Mouse (Mus musculus) ES-E14 (cell line): ENCODE measurements around the gene Ndc1. TPM values are rescaled to one million over a fixed set of nuclear protein-coding genes. Genes with fewer than 3 reads are reported as not detected.
"Not testable (repeated sequence)": the region's sequence is repeated elsewhere in the genome, so short reads cannot be mapped to it uniquely, and the experiment has no call there.

Source experiments
- DNase-seq: peaks from one replicate; pipeline ENCODE4 v3.0.0-alpha.2; 2013; ENCODE audit warnings: low read depth, low spot score
- H3K27ac ChIP-seq: 2 replicates; pipeline ENCODE4 v1.5.1; 2012; ENCODE audit warnings: low read depth, mild to moderate bottlenecking, low read length, moderate library complexity, mixed read lengths; ENCODE audit not compliant: poor library complexity, insufficient read depth, severe bottlenecking
- H3K36me3 ChIP-seq: 2 replicates; pipeline ENCODE4 v1.6.1; 2012; ENCODE audit warnings: mild to moderate bottlenecking, low read length, moderate library complexity, mixed read lengths; ENCODE audit not compliant: control insufficient read depth, poor library complexity, insufficient read depth, severe bottlenecking
- H3K4me1 ChIP-seq, 2 experiments: fragments of 150-350 bp in 1 of 2; sonication (generic) in 1 of 2; 2 replicates each; pipeline ENCODE4 v1.6.1; 2012; ENCODE audit warnings: low read length in 2 of 2, mild to moderate bottlenecking in 1 of 2, mixed read lengths in 1 of 2; ENCODE audit not compliant: control insufficient read depth in 2 of 2, insufficient read depth in 2 of 2, poor library complexity in 1 of 2
- H3K4me3 ChIP-seq, 2 experiments: fragments of 150-350 bp in 1 of 2; sonication (generic) in 1 of 2; 2 replicates each; pipeline ENCODE4 v1.5.1; 2012; ENCODE audit warnings: low read length in 2 of 2, low read depth in 1 of 2, mild to moderate bottlenecking in 1 of 2, mixed read lengths in 1 of 2; ENCODE audit not compliant: insufficient read depth in 1 of 2, poor library complexity in 1 of 2, severe bottlenecking in 1 of 2
- H3K9ac ChIP-seq: 2 replicates; pipeline ENCODE4 v1.6.1; 2012; ENCODE audit warnings: low read depth, mild to moderate bottlenecking, low read length, mixed read lengths; ENCODE audit not compliant: poor library complexity, insufficient read depth, severe bottlenecking
- H3K9me3 ChIP-seq: fragments of 150-350 bp; sonication (generic); 2 replicates; pipeline ENCODE4 v1.6.1; 2012; ENCODE audit warnings: low read depth, mild to moderate bottlenecking, low read length; ENCODE audit not compliant: control insufficient read depth, insufficient read depth
- CHD2 ChIP-seq: IDR thresholded peaks from 2 replicates; pipeline ENCODE4 v1.6.1; 2014; ENCODE audit warnings: mild to moderate bottlenecking, low read depth, low read length, inconsistent platforms
- HCFC1 ChIP-seq: IDR thresholded peaks from 2 replicates; pipeline ENCODE4 v1.6.1; 2012; ENCODE audit warnings: low read length, inconsistent platforms, borderline replicate concordance; ENCODE audit not compliant: insufficient read depth
- MAFK ChIP-seq: IDR thresholded peaks from 2 replicates; pipeline ENCODE4 v1.6.1; 2014; ENCODE audit warnings: mild to moderate bottlenecking, low read depth, low read length, inconsistent platforms; ENCODE audit not compliant: insufficient read depth
- ZC3H11A ChIP-seq: IDR thresholded peaks from 2 replicates; pipeline ENCODE4 v1.6.1; 2012; ENCODE audit warnings: low read depth, mild to moderate bottlenecking, inconsistent platforms, low read length, borderline replicate concordance
- ZNF384 ChIP-seq: IDR thresholded peaks from 2 replicates; pipeline ENCODE4 v1.6.1; 2012; ENCODE audit warnings: low read depth, low read length, inconsistent platforms
- in situ Hi-C, 2 experiments: fragments of 600-800 bp; cut with MboI; formaldehyde crosslinking; loops; one replicate each; pipeline ENCODE4 v1.15.1; 2025; ENCODE audit warnings: low sequenced_read_pairs in 2 of 2, inconsistent platforms in 1 of 2; ENCODE audit not compliant: unreplicated experiment in 2 of 2
- total RNA-seq: library from RNA; depleted of rRNA; stranded (reverse); fragments of 300-350 nt; gene quantifications from 2 replicates; pipeline ENCODE4 v1.2.3, GENCODE M21; 2012

Ndc1 gene
- total RNA-seq, 1 experiment, result 102 TPM

- no peak overlapping the region for H3K4me3 ChIP-seq
- H3K9me3 ChIP-seq, result no peaks in the 10 kb centered on the region
- H3K4me1 ChIP-seq, result no peaks in the 10 kb centered on the region
- no peak for DNase-seq
- no peak overlapping the region for H3K9ac ChIP-seq
- in situ Hi-C loops, result loop anchor here in 1 of 2 experiments (25.0 kb wide), 1 partner anchor 541 kb away; the partner anchor contains the start of gene Acot11
- H3K36me3 ChIP-seq, result no peaks in the 10 kb centered on the region; the same call in 1 of the 2 replicates
- TF ChIP-seq MAFK, result no peak
- no peak for TF ChIP-seq HCFC1
- no peak for TF ChIP-seq ZC3H11A
- no peak overlapping the region for H3K27ac ChIP-seq
Observed at GRCm38 (mm10) chr4:107353612-107354011, 14.0 kb upstream of the Ndc1 start.

- TF ChIP-seq CHD2, result no peak
- no peak for TF ChIP-seq ZNF384
- no peak for TF ChIP-seq MAFK
- no peak for TF ChIP-seq HCFC1
- no peak for TF ChIP-seq ZC3H11A
- H3K36me3 ChIP-seq, result no peaks in the 10 kb centered on the region; the same call in 1 of the 2 replicates
- no peak for DNase-seq
- H3K9ac ChIP-seq, result no peak overlapping the region
- H3K4me3 ChIP-seq, result no peak overlapping the region
- in situ Hi-C loops, result loop anchor here in 1 of 2 experiments (25.0 kb wide), 1 partner anchor 542 kb away; the partner anchor contains the start of gene Acot11
- H3K4me1 ChIP-seq, result no peaks in the 10 kb centered on the region
- no peaks in the 10 kb centered on the region for H3K9me3 ChIP-seq
- no peak overlapping the region for H3K27ac ChIP-seq
Observed at GRCm38 (mm10) chr4:107354126-107354525, 13.5 kb upstream of the Ndc1 start.

DNA sequence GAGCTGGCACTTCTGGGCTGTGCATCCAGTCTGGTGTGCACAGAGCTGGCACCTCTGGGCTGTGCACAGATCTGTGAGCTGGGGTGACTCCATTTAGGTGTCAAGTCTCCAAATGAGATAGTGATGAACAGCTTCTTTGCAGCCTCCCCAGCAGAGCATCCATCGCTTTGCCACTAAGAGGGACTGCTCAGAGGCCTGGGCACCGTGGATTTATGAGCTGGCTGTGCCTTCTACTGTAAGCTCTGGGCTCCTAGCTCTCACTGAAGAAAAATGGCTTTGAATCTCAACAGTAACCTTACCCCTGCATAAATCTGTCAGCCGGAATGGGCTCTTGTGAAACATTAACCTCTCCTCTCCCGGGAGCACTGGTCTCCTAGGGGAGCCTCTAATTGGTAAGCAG is 13.0 kb upstream of the Ndc1 start:
- H3K9ac ChIP-seq, result no peak overlapping the region
- DNase-seq, result no peak
- no peak overlapping the region for H3K27ac ChIP-seq
- H3K4me1 ChIP-seq, result no peaks in the 10 kb centered on the region
- in situ Hi-C loops, result loop anchor here in 1 of 2 experiments (25.0 kb wide), 1 partner anchor 542 kb away; the partner anchor contains the start of gene Acot11
- H3K36me3 ChIP-seq, result no peaks in the 10 kb centered on the region; the same call in 1 of the 2 replicates
- H3K4me3 ChIP-seq, result no peak overlapping the region
- H3K9me3 ChIP-seq, result no peaks in the 10 kb centered on the region
- TF ChIP-seq MAFK, result no peak
- no peak for TF ChIP-seq ZNF384
- no peak for TF ChIP-seq ZC3H11A
- TF ChIP-seq CHD2, result no peak
- TF ChIP-seq HCFC1, result no peak

DNA sequence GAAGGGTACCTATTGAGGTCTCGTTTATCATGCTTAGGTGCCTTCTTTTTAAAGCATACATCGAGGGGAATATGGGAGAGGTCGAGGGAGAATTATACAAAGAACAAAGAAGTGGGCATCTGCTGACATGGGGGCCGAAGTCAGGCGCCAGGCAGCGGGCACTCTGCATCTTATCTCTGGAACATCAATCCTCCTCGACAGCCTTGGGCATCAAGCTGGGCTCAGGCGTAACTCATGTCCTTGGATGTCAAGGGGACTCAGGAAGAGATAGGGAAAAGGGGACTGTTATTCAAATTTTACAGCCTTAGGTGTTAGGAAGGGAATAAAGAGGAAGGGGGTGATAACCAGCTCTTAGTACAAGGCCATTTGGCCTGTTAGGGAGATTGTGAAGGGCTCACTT is 10.4 kb upstream of the Ndc1 start:
- not testable (repeated sequence) for H3K27ac ChIP-seq, H3K4me1 ChIP-seq, H3K9ac ChIP-seq, DNase-seq, H3K9me3 ChIP-seq, H3K36me3 ChIP-seq, H3K4me3 ChIP-seq
- in situ Hi-C loops, result loop anchor here in 1 of 2 experiments (25.0 kb wide), 1 partner anchor 545 kb away; the partner anchor contains the start of gene Acot11

DNA sequence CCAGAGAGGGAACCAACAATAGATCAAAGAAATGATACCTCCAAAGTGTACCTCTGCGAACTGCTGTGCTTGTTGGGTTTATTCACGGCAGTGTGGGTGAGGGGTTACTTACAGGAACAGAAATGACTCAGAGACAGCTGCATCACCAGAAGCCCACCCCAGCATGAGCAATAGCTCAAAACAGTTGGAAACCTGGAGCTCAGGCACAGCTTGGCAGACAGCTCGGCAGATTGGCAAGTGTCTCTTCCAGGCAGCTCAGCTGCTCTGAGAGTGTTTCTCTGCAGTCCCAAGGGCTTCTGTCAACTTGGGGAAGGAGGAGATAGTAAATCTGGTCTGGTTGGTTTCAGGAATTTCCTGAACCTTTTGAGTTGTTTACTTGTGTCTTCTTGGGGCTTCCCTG is 9.1 kb upstream of the Ndc1 start:
- TF ChIP-seq MAFK (no peak), HCFC1 (no peak), ZC3H11A (no peak), CHD2 (no peak), ZNF384 (no peak)
- H3K9me3 ChIP-seq, result no peaks in the 10 kb centered on the region
- DNase-seq, result no peak
- H3K4me1 ChIP-seq, result peaks cover 6 to 9% of the 10 kb centered on the region in 2 experiments; a peak in 3 of 4 replicates
- no peak overlapping the region for H3K4me3 ChIP-seq
- no peak overlapping the region for H3K27ac ChIP-seq
- H3K9ac ChIP-seq, result no peak overlapping the region
- in situ Hi-C loops, result loop anchor here in 1 of 2 experiments (25.0 kb wide), 1 partner anchor 546 kb away; the partner anchor contains the start of gene Acot11
- H3K36me3 ChIP-seq, result no peaks in the 10 kb centered on the region
